Mouse (Mus musculus) kidney, postnatal 36 days (tissue): ENCODE measurements at regions not wholly inside any gene's neighbourhood (a gene's known extent, or its start where the extent isn't known, plus 50 kb on each side); places are given as distances from the start of the nearest gene placed in this dataset.

Experiments
- DNase-seq, 2 experiments: peaks; one replicate each; pipeline ENCODE4 v3.0.0; 2021 to 2022; ENCODE audit warnings: mixed read lengths in 2 of 2

DNA sequence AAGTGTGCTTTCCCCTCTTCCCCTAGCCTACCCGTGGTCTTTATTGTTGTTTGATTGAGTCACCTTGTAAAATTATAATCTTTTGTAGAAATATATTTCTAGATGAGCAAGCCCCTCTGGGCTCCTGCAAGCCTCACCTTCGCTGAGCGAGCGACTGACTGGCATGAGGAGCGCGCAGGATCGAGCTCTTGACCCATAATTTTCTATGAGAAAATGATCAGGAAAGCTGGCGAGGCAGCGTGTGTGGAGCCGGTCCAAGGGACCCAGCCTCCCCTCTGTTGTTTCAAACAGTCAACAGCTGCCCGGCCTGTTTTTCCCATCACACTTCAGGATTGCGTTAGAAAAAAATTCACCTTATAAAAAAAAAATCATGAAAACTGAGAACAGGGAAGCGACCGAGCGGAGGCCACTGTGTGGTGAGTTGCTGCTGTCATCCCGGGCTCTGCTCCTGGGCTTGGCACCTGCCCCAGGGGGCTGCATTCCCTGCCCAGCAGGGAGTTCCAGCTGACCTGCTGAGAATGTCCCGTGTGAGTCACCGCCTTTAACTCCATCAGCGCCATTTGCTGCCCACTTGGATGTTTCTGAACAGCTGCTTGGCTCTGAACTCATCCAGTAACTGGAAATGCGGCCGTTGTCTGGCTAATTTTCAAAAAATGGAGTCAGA, 180.5 kb upstream of the Runx1 start:
- peak; percentile 36 to 52 for DNase-seq

DNA sequence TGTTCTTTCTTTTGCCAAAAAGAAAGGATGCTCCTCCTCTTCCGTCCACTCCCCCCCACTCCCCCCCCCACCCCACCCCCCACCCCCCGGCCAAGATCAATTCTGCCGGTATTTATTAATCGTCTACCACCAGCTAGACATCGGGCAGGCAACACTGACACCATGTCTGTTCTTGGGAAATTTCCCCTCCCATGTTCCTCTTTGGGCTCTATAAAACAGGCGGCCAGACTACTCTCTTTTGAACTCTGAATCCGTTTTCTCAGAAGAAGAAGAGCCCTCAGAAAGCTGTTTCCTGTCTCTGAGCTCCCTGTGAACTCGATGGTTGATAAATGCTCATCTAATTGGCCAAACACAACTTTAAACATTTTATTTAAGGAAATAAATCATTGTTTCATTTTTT, 179.5 kb upstream of the Runx1 start:
- DNase-seq = no peak

DNA sequence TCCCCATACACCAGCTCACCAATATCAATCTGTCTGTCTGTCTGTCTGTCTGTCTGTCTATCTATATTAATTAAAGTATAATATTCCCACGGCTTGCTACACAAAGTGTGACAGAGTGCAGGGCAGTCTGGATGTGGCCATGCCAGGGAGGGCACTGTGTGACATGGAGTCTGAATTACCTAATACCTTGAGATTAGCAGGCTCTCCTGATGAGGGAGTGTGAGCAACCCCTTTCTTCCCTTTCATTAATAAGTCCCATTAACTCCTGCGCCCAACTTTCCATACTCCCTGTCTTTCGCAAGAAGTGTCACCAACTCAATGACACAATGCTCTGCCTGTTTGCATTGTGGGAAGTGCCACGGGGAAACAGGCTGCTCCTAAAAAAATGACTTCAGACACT, 177.9 kb upstream of the Runx1 start:
- DNase-seq = no peak

DNA sequence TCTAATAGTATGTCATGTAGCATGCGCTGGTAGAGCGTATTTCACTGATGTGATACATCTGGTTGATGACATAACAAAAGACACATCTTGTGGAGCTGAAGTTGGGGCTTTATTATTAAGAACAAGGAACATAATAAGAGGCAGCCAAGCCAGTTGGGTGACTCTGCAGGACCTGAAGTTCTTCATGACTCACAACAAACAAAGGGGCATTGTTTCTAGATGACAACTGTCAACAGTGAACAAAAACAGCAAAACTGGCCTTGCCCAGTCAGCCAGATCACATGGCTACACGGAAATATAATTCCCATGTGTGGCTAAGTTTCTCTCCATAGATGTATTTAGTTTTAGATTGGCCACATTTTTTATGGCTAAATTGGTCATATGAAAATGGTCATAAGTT, 172.7 kb upstream of the Runx1 start:
- no peak for DNase-seq

DNA sequence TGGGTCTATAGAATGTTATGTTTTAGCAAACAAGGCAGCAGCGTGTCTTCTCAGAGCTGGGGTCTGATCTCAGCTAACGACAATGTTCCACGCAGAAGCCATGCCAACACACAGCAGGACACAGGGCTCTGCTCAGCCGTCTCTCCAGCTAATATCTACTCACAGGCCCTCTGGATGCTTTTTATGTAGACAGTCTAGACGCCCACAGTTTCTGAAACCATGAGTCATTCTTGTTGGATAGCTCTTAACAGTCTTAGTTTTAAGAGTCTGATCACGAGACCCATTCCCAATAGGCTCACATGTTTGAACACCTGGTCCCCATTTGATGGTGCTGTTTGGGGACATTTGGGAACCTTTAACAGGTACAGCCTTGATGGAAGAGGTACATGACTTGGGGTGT, 171.7 kb upstream of the Runx1 start:
- no peak for DNase-seq

DNA sequence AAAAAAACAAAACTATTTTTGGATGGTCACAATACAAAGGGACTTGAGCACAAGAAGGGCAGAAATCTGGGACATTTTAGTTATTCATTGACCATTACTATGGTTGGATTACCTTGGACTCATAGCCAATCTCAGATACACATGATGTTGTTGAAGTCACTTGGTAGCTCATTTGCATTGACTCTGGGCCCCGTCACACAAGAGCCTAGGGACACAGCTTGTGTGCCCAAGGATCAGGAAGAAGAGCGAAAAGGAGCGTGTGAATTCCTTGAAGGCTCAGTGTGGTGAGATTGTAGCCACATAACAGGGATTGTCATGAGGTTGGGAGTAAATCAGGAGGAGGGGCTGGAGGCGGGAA, 170.0 kb upstream of the Runx1 start:
- DNase-seq = peak; percentile 13 to 37

DNA sequence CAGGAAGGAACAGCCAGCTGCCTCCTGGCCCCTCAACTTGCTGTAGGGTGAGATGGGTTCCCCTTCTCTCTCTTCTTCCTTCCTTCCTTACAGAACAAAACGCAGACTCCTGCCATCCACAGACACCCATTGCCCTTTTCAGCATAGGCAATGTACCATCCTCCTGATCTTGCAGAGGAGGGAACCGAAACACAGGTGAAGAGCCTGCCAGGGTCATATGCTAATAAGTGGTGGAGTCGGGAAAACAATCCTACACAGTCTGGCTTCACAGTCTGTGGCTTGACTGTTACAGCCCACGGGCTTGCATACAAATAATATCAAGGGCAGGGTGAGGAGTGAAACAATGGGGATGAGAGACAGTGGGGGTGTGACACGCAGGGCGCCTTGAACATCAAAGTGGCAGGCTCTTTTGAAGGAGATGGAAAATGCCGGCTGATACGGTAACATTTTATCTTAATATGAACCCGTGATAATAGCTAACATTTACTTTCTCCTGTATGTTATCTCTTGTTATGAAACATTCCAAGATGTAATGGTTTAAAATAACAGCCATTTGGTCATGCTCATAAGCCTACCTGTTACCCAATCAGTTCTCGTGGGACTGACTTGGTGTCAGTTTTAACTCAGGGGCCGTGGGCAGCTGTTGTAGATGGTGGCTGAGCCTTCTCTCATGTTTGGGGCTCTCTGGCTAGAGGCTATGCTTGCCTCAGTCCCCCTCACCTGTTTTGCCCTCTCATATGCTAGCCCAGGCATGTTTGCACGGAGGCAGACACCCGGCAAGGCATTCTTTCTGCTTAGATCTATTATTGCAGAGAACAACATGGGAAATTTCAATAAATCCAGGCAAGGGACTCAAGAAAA, 169.4 kb upstream of the Runx1 start:
- DNase-seq = no peak

DNA sequence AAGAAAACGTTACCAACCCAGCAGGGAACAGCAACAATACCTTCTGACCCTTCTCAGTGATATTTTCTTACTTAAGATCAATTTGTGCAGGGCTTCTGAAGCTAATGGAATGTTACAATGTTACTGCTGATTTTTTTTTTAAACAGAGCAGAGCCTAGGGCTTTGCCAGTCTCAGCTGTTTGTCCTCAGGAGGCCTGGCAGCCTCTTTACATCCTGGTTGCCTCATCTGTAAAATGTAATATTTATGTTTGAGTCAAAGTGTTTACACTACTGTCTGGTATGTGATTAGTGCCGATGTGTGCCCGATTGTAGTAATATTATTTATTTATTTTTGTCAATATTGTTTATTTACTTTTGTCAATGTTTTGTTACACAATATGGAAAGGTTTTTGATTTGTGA, 166.9 kb upstream of the Runx1 start:
- DNase-seq = no peak

DNA sequence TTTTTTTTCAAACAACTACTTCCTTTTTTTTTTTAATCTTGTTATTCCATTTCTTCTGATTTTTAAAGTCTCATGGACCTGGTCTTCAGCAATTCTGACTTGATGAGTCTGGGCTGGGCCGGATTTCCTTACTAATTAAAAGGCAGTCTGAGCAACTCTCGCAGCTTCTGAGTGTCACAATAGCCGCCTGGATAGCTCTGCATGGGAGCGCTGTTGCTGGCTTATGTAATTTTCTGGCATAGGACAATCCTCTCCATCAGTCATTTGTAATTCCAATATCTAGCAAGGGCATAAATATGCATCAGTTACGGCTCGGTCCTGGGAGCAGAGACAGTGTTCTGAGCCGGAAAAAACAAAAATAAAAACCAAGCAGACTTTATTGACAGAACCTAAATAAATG, 165.5 kb upstream of the Runx1 start:
- DNase-seq = peak; percentile 6 to 33

GRCm38 (mm10) chr16:92988416-92988815, 162.5 kb upstream of the Runx1 start:
- no peak for DNase-seq

- DNase-seq = no peak
Measured at GRCm38 (mm10) chr16:92988000-92988399, 162.1 kb upstream of the Runx1 start.

DNA sequence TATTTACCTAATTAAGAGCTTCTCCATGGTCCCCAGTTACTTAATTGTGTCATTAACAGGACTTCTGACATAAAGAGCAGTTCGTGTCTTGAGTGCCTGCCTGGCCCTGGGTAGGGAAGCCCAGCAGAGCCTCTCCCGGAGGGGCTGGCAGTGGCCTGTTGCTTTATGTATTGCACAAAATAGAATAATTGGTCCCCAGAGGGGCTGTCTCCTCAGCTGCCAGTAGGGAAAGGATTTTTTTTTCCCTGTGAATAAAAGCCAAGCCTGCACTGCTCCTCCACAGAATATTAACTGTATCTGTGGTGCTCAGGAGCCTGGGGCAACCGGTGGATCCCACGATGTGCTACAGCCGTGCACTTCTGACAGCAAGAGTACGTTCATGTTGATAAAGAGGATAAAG, 159.8 kb upstream of the Runx1 start:
- DNase-seq = no peak

DNA sequence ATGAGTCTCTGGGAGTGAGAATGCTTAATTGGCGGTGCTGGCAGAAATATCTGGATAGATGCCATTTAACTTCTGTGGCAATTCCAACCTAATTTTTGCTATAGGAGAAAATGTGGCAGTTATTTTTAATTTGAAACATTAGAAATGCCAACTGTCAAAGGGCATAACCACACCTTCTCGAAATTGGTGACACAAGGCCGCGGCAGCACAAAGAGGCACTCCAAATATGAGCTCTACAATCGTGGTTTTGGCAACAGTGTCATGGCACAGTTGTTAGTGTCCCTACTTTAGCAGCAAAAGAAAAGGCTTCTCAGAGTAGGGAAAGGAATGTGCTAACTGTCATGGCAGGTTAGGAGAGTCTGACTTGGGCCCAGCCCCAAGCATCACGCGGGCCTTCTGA, 157.0 kb upstream of the Runx1 start:
- no peak for DNase-seq

DNA sequence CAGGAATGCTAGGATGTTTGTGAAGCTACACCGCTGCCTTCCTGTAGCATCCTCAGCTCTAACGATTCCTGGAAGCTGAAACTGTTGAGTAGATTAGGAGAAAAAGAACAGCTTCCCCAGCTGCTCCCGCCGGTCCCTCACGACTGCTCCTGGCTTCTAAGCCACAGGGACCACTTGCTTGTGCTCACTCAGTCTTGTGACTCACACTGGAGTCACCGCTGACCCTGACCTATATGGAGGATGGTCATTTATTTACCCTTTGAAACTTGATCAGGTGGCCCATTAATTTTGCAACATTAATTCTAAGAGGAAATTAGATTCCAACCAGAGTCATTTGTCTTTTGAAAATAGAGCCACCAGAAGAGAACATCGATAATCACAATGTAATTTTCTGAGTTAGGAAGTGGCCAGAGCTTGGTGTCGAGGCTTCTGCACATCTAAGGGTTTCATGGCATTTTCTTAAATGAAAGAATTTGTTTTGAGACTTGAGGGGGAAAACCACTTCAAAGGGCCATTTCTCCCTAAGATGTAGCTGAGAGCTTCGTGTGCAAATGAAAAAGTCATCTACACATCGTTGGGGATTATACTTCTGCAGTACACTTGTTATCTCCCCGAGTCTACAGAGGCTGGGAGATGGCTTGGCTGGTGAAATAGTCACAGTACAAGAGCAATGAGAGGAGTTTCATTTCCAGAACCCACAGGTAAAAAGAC, 153.8 kb upstream of the Runx1 start:
- no peak for DNase-seq

- no peak for DNase-seq
Measured at GRCm38 (mm10) chr16:92976097-92976496, 150.1 kb upstream of the Runx1 start.

GRCm38 (mm10) chr16:92975090-92975489, 149.1 kb upstream of the Runx1 start:
- DNase-seq = no peak

DNA sequence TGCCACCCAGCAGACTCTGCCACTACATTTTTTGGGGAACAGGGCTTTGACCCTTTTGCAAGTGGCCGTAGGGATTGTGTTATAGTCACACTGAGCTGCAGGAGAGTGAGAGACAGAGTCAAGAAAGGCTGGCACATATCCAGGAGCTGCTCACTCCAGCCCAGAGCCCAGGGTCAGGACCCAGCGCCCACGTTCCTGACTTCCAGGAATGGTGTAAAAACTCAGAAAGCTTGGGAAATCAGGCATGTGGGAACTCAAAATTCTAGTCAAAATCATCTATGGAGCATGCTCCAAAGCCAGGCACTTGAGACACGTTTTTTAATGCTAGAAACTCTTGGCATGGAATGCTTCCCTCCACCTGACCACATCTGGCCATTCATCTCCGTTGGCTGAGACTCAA, 146.7 kb upstream of the Runx1 start:
- DNase-seq = no peak

DNA sequence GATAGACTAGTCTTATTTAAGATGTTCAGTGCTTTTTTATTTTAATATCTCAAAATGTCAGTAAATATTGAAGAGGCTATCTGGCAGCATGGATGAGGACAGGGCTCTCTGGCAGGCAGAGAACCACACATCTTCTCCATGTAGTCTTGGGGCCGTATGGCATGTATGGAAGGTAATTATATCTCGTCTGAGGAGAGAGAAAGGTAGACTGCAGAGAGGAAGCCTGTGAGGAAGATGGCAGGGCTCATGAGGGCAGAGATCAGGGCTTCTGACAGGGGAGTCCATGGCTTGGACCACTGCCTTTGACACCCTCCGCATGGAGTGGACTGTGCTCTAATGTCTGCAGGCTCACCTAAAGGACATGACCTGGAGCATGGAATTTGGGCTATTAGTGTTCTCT, 146.0 kb upstream of the Runx1 start:
- DNase-seq = no peak

GRCm38 (mm10) chr16:92970587-92970986, 144.6 kb upstream of the Runx1 start:
- DNase-seq = no peak

DNA sequence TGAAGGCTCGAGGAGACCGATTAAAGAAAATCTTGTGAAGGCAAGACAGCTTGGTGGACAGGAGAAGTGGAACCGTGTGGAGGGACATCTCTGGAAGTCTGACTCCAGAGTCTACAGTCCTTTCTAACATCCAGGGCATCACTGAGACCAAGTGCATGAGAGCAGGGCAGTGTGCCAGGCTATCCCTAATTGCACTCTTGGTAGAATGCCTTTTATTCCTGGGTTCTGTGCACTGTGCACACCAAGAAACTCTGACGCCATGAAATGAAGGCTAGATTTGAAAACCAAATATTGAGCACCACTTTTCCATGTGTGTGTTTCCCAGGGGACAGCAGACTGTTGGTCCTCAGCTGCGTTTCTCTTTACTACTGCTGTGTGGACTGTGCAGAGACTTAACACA, 143.1 kb upstream of the Runx1 start:
- DNase-seq = no peak

DNA sequence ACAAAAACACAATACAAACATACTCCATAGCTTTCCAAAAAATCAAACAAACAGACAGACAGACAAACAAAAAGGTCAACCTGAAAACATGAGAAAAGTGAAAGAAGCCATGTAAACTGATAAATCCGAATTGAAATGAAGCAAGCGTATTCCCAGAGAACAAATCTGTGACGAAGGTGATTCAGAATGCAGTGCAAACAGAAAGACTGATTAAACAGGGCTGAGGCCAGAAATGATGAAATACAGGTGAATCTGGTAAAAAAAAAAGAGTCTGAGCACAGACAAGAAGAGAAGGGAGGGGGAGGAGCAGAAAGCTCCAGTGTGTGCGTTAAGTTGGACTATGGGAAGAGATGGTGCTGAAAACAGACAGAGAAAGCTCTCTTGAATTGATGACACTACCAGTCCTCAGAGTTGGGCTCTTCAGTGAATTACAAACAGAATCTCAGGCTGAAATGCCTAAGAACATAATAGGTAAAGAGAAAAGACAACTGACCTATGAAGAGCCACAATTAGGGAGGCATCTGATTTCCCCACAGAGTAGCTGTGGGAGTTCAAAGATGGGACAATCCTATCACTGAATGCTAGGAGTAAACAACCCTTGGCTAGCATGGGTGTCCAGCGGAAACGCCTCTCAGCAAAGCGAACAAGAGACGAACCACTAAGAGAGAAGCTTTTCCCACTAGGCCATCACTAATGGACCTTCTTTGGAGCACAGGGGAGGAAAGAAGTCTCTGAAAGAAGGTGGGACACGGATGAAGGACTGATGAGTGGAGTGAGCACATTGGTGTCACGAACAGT, 140.3 kb upstream of the Runx1 start:
- no peak for DNase-seq

DNA sequence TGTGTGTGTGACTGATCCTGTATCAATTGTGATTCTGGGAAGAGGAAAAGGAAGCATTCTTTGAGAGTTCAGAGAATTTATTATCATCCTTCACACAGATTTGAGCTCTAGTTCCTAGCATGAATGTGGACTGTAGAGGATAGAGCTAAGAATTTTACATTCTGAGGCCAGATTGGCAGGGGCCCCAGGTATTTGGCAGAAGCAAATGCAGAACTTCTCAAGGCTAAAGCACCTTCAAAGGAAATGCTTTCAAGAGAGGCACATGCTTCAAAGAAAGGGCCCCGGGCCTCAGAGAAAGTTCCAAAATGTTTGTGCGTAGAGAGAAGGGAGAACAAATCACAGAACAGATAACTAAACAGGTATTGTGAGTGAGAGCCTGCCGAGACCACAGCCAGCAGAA, 139.7 kb upstream of the Runx1 start:
- no peak for DNase-seq

- DNase-seq = no peak
Measured at GRCm38 (mm10) chr16:92963582-92963981, 137.6 kb upstream of the Runx1 start.
